Mouse (Mus musculus) kidney, adult 11 months (tissue): ENCODE measurements around the gene Sdad1.

Experiments used
- DNase-seq: peaks from one replicate; pipeline ENCODE4 v3.0.0; 2022

Sdad1 gene

GRCm38 (mm10) chr5:92304291-92304690, 6.0 kb downstream of the Sdad1 start:
- DNase-seq = no peak

DNA sequence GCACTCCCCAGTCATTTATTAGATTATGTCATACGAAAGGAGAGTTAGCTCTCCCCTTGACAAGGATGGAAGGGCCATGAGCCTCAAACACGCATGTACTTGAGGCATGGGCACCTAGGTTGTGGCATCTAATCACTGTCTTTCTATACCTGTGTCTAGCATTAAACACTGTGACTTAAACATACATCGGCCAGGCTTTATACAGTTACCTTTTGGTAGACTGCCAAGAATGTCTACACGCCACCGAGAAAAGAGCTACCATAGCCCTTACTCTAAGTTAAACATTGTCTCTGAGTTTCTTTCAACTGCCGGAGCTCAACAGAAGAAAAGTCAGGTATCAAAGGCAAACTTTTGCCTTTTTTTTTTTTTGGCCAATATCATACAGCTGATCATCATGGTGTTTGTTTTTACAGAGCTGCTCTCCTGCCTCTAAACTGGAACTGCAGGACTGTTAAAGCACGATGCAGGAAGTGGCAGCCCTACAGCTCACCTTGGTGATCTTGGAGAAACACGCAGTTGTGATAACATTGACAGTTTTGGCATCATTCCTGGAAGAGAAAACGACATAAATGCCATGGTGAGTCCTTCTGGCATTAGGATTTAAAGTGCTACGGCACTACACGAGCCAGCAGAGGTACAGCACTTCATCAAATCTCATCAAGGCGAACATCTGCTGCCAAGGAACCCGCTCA, 8.0 kb downstream of the Sdad1 start:
- no peak for DNase-seq

DNA sequence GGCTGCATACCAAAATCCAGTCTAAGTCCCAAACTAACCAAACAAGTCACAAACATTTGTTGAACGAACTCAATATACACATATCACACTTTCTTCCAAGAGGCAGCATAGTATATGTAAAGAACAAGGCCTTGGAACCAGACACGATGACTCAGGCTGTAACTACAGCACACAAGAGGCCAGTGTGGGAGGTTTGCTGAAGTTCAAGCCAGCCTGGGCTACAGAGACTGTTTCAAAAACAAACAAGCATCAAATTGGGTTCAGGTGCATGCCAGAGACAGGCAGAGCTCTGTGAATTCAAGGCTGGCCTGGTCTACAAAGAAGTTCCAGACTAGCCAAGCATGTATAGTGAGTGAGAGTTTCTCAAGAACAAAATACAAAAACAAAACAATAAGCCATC, 15.8 kb downstream of the Sdad1 start:
- no peak for DNase-seq

DNA sequence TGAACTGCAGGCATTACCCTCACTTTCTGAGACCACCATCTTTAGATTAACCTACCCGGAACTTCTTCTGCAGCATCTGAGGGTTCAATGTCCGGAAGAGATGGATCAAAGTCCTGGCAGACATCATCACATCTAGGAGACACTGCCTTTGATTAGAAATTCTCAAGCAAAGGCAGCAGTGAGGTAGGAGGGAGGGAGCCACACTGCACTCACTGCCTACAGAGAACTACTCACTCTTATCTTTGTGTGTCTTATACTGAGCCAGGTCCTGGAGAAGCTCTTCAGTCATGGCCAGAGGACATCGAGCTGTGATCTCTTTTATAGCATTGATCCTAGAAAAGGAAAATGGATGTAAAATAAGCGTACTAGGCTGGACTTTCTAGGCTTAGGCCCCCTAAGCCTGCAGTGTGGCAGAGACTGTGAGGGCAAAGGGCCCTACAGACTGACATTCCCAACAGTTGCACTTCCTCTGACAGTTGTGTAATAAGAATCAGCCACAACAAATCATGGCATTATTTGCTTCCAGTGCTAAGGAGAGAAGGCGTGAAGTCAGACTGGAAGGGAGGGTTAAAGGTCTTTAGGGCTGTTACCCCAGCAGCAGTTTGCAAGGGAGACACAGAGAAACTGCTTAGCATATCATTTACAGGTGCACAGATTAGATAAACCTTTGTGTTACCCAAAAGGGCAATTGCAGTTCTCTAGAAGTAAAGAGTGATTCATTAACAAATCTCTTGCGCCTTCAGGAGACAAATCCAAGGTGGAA, 18.4 kb downstream of the Sdad1 start:
- peak; percentile 36 for DNase-seq

DNA sequence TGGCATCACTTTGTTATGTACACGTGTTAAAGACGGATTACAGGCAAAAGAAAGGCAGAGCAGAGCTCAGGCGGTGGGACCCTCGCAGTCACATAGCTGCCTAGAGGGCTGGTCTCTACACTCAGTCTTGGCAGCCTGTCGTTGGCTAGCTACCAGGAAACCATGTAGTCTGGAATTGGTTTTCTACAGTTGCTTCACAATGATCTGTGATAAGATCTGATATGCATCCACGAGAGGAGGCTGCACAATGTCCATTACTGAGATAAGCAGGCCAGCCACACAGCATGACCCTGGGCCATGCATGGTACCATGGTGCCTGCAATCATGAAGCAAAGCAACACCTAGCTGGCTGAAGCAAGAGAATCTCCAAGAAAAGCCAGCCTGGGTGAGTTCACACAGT, 22.4 kb downstream of the Sdad1 start:
- no peak for DNase-seq

GRCm38 (mm10) chr5:92283107-92283506, 27.2 kb downstream of the Sdad1 start:
- no peak for DNase-seq

GRCm38 (mm10) chr5:92282571-92282970, 27.7 kb downstream of the Sdad1 start:
- DNase-seq = no peak

- peak; percentile 18 for DNase-seq
Measured at GRCm38 (mm10) chr5:92278942-92279537, 31.2 kb downstream of the Sdad1 start.

GRCm38 (mm10) chr5:92277437-92278394, 32.6 kb downstream of the Sdad1 start, which contains the start of gene Naaa:
Naaa (minus strand) TSS chr5:92278170.
- peak; percentile 92 for DNase-seq

GRCm38 (mm10) chr5:92270496-92270895, 39.8 kb downstream of the Sdad1 start:
- no peak for DNase-seq

- DNase-seq = no peak
Measured at GRCm38 (mm10) chr5:92263761-92264359, 46.4 kb downstream of the Sdad1 start.

DNA sequence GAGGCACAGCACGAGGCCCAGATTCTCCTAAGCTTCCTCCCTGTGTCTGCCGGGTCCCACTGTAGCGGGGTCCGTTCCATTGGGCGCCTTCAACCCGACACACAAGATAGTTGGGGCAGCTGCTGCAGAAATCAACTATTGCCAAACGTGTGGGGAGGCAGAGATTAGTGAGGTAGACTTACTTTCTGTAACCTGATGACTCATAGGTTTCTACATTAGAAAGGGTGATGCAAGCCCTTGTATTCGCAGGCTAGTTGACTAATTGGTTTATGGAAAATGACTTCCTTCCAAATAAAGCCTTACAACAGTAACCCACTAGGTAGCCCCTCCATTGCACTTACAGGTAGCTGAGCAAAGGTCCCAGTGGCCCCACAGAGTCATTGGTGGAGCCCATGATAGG, 47.6 kb downstream of the Sdad1 start:
- no peak for DNase-seq

DNA sequence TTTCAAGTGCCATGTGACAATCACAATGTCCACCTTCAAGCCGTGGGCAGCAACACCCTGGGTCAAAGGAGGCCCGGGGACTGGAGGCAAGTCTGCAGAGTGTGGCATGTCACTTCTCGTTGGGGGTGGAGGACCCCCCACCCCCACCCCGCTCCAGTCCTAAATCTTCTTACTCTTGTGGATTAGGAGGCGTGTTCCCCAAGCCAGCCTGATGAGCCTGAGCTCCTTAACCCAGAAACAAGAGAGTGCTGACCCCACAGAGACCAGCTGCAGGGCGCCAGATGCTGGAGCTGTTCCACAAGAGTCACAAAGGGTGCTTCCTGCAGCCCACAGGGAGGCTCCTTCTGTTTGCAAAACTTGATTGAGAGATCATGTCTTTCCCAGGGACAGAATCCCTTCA, 54.1 kb downstream of the Sdad1 start, which contains the start of gene Ppef2:
TSS of gene Ppef2 (minus strand) at position 61 of the 400 bp plus-strand sequence.
- DNase-seq = no peak

DNA sequence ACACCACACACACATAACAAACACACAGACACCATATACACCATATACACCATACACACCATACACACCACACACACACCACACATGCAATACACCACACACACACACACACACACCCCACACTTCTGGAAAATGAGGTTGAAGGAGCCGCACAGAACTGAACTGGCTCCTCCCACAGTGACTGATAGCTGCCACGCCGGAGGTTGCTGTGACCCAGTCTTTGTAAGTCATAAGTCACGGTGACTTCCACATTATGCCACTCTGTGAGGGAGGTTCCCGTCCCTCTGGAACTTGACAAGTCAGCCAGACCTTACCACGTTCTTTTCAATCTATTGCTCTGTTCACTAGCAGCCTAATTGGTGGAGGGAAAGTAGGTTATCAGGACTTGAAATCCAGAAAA, 55.8 kb downstream of the Sdad1 start:
- DNase-seq = no peak

- DNase-seq = no peak
Measured at GRCm38 (mm10) chr5:92252797-92253343, 57.4 kb downstream of the Sdad1 start.

- DNase-seq = no peak
Measured at GRCm38 (mm10) chr5:92252031-92252430, 58.2 kb downstream of the Sdad1 start.

DNA sequence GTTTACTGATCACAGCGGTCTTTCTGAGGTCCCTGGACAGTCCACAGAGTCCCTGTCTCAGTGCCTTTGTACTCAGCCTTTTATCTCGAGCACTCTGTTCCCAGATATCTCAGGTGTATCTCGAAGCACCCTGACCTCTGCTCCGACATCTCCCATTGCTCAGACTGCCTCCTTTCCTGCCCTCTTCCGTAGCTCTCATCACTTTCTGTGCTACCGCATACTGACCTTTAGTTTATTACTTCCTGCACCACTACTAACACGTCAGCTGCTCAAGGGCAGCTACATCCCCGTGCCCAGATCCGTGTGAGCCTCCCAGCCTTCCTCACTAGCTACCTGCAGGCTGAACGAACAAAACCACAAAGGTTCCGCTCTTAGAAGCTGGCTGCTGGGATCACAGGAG, 61.7 kb downstream of the Sdad1 start:
- no peak for DNase-seq

DNA sequence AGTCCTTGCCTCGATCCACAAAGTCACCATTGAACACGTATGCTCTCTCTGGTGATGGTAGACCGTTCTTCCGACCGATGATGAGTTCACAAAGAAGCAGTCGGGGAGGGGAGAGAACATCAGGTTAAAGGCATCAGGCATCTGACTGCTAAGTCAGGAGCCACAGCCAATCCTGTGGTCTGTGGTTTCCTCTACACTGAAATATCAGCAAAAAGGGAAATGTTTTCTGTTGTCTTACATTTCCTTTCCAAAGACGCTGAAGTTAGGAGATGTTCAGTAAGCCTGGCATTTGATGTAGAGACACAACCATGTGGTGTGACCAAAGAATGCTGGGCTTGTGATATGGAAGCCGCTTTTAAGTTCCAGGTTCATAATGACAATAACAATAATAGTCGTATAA, 64.8 kb downstream of the Sdad1 start:
- DNase-seq = no peak

DNA sequence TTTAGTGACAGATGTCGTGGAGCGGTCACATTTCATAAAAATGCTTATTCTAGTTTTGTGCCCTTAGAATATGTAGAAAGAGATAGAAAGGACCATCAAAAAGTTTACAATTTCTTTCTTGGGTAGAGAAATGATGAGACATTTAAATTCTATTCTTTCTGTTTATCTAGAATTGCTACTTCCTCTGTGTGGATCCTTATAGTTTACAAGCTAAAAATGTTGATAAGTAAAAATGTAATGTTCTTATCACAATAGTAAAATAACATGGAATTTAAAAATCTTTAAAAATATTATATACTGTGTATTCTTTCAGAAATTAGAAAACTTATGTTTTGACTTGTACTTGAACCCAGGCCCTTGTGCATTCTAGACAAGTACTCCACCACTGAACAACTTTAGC, 65.4 kb downstream of the Sdad1 start:
- no peak for DNase-seq

GRCm38 (mm10) chr5:92240769-92241168, 69.5 kb downstream of the Sdad1 start:
- no peak for DNase-seq

GRCm38 (mm10) chr5:92239333-92240232, 70.7 kb downstream of the Sdad1 start:
- peak; percentile 70 for DNase-seq
